Mouse (Mus musculus) ES-Bruce4 (cell line): ENCODE results near the gene Gpx4.

Experiments used
- CTCF ChIP-seq: IDR thresholded peaks from one replicate; pipeline ENCODE4 v1.8.1; 2011; ENCODE audit warnings: low read depth, low read length
- EP300 ChIP-seq: IDR thresholded peaks from 2 replicates; pipeline ENCODE4 v1.6.1; 2011; ENCODE audit warnings: low read depth, low read length; ENCODE audit not compliant: insufficient read depth

DNA sequence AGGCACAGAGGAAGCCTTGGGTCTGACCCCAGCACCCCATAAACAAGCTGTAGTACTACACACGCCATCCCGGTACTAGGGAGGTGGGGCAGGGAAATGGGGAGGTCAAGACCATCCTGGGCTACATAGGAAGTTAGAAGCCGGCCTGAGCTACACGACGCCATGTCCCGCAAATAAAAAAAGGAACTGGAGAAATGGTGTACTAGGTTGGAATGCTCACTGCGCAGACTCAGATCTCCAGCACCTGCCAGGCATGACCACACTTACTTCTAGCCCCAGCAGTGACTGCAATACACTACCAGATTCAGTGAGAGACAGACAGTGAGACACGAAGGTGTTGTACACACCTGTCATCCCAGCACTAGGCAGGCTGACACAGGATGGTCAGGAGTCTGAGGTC lies 40.5 kb downstream of the Gpx4 start:
- no peak for TF ChIP-seq CTCF
- no peak for TF ChIP-seq EP300
